Mouse (Mus musculus) ES-E14 (cell line): ENCODE measurements at regions not wholly inside any gene's neighbourhood (a gene's known extent, or its start where the extent isn't known, plus 50 kb on each side); places are given as distances from the start of the nearest gene placed in this dataset.
"Not testable (repeated sequence)": the region's sequence is repeated elsewhere in the genome, so short reads cannot be mapped to it uniquely, and the experiment has no call there.

ENCODE experiments used
- CHD2 ChIP-seq: IDR thresholded peaks from 2 replicates; pipeline ENCODE4 v1.6.1; 2014; ENCODE audit warnings: mild to moderate bottlenecking, low read depth, low read length, inconsistent platforms
- HCFC1 ChIP-seq: IDR thresholded peaks from 2 replicates; pipeline ENCODE4 v1.6.1; 2012; ENCODE audit warnings: low read length, inconsistent platforms, borderline replicate concordance; ENCODE audit not compliant: insufficient read depth
- MAFK ChIP-seq: IDR thresholded peaks from 2 replicates; pipeline ENCODE4 v1.6.1; 2014; ENCODE audit warnings: mild to moderate bottlenecking, low read depth, low read length, inconsistent platforms; ENCODE audit not compliant: insufficient read depth
- ZC3H11A ChIP-seq: IDR thresholded peaks from 2 replicates; pipeline ENCODE4 v1.6.1; 2012; ENCODE audit warnings: low read depth, mild to moderate bottlenecking, inconsistent platforms, low read length, borderline replicate concordance
- ZNF384 ChIP-seq: IDR thresholded peaks from 2 replicates; pipeline ENCODE4 v1.6.1; 2012; ENCODE audit warnings: low read depth, low read length, inconsistent platforms

GRCm38 (mm10) chr5:129386671-129387070 is 114.3 kb upstream of the Sfswap start:
- TF ChIP-seq ZNF384, HCFC1, MAFK, CHD2, ZC3H11A: not testable (repeated sequence)
